Mouse (Mus musculus) T-helper 17 cell (primary cell): ENCODE results near the gene Sbf1.

Experiments
- in situ Hi-C, 2 experiments: fragments of 300-600 bp; cut with MboI, MseI; formaldehyde crosslinking; loops; 1 replicate in 1 of 2; 2 replicates in 1 of 2; pipeline ENCODE4 v1.15.1; 2025; ENCODE audit warnings: high pct_unique_total_duplicates in 2 of 2

Gene Sbf1

GRCm38 (mm10) chr15:89322670-89323522 is 7.8 kb upstream of the Sbf1 start, which contains the start of gene Adm2:
TSS of gene Adm2 (plus strand) at chr15:89322720.
- in situ Hi-C loops: loop anchor here in 1 of 2 experiments (10.0 kb wide), 1 partner anchor 888 kb away; no protein-coding TSS in a partner anchor

- in situ Hi-C loops: loop anchor here in 1 of 2 experiments (10.0 kb wide), 1 partner anchor 886 kb away; no protein-coding TSS in a partner anchor
Observed at GRCm38 (mm10) chr15:89321264-89321663, 6.2 kb upstream of the Sbf1 start.

DNA sequence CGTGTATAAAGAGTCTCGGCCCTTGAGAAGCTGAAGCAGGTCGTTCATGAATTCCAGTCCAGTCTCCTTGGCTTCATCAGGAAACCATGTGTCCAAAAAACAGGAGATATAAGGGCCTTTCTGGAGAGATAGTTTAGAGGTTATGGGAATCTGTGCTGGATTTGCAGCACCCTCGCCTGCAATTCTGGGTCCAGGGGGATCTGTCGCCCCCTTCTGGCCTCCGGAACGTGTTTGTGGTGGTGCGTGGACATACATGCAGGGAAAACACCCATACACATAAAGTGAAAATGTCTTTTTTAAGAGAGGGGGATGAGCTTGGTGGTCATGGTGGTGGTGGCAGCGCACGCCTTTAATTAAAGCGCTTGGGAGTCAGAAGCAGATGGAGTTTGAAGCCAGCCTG is 1.0 kb upstream of the Sbf1 start:
- in situ Hi-C loops: no loop called here

- in situ Hi-C loops: no loop called here
Observed at GRCm38 (mm10) chr15:89314511-89315189, 461 bp downstream of the Sbf1 start.

- in situ Hi-C loops: no loop called here
Observed at GRCm38 (mm10) chr15:89314107-89314506, 1.0 kb downstream of the Sbf1 start.

- in situ Hi-C loops: no loop called here
Observed at GRCm38 (mm10) chr15:89313359-89313758, 1.8 kb downstream of the Sbf1 start.

GRCm38 (mm10) chr15:89309962-89310498 is 5.1 kb downstream of the Sbf1 start:
- in situ Hi-C loops: no loop called here

GRCm38 (mm10) chr15:89308406-89309139 is 6.5 kb downstream of the Sbf1 start:
- in situ Hi-C loops: no loop called here

GRCm38 (mm10) chr15:89307461-89307860 is 7.7 kb downstream of the Sbf1 start:
- in situ Hi-C loops: no loop called here

DNA sequence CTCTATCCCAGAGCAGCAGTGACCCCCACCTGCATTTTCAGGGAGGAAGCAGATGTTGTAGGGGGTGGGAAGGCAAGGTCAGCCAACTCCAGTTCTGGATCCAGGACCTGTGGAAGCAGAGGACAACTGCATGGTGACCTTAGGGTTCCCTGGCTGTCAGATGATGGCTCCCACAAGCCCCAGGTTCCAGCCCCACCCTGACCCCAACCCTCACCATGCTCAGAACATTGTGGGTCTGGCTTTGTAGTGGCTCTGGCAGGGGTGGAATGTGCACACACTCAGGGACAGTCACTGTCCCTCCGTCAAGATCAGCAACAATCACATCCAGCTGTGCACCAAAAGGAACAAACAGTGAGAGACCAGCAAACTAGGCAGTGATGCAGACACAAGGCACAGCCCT is 9.1 kb downstream of the Sbf1 start:
- in situ Hi-C loops: no loop called here

GRCm38 (mm10) chr15:89300600-89300999 is 14.5 kb downstream of the Sbf1 start:
- in situ Hi-C loops: no loop called here

- in situ Hi-C loops: no loop called here
Observed at GRCm38 (mm10) chr15:89300180-89300579, 14.9 kb downstream of the Sbf1 start.

GRCm38 (mm10) chr15:89297695-89298094 is 17.4 kb downstream of the Sbf1 start:
- in situ Hi-C loops: no loop called here

- in situ Hi-C loops: no loop called here
Observed at GRCm38 (mm10) chr15:89296465-89296864, 18.6 kb downstream of the Sbf1 start.

- in situ Hi-C loops: no loop called here
Observed at GRCm38 (mm10) chr15:89295580-89296165, 19.4 kb downstream of the Sbf1 start.

- in situ Hi-C loops: no loop called here
Observed at GRCm38 (mm10) chr15:89293778-89294177, 21.3 kb downstream of the Sbf1 start.

- in situ Hi-C loops: no loop called here
Observed at GRCm38 (mm10) chr15:89292795-89293194, 22.3 kb downstream of the Sbf1 start.

- in situ Hi-C loops: no loop called here
Observed at GRCm38 (mm10) chr15:89291521-89291920, 23.6 kb downstream of the Sbf1 start.

DNA sequence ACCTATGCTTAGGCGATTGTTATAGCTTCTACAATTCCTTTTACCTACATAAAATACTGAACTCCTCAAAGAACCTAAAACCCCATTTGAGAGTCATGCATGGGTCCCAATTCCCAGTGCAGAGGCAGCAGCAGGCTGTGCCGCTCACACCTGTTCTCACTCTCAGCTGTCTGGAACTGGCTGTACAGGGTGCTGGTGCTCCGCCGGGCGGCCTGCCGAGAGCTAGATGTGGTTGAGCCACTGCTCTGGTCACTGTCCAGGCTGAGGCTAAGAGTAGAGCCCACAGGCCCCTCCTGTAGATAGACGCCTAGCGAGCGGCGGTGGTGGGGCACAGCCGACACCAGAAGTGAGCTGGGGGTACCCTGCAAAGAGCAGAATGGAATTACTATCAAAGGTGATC is 25.7 kb downstream of the Sbf1 start:
- in situ Hi-C loops: no loop called here

GRCm38 (mm10) chr15:89288227-89288767 is 26.8 kb downstream of the Sbf1 start:
- in situ Hi-C loops: no loop called here

- in situ Hi-C loops: no loop called here
Observed at GRCm38 (mm10) chr15:89286582-89286981, 28.5 kb downstream of the Sbf1 start.
